Mouse (Mus musculus): ENCODE measurements at regions not wholly inside any gene's neighbourhood (a gene's known extent, or its start where the extent isn't known, plus 50 kb on each side); places are given as distances from the start of the nearest gene placed in this dataset.

- no peaks in the 10 kb centered on the region for H3K9me3 ChIP-seq (ENCODE audit: control insufficient read depth, low read length)
- no peak overlapping the region for H3K27ac ChIP-seq (replicated peaks; ENCODE audit: low read depth, low read length)
- H3K4me1 ChIP-seq (ENCODE audit: control insufficient read depth, insufficient read depth, low read length): no peaks in the 10 kb centered on the region
- WGBS: 90% methylated on average over 5 of the region's 5 CpGs
- no peaks in the 10 kb centered on the region for H3K36me3 ChIP-seq (ENCODE audit: control insufficient read depth, insufficient read depth, low read length)
- no peak overlapping the region for H3K9ac ChIP-seq (ENCODE audit: low read depth, low read length, severe bottlenecking)
- H3K4me2 ChIP-seq (replicated peaks; ENCODE audit: low read depth, low read length, severe bottlenecking): no peak overlapping the region
- H3K27me3 ChIP-seq (ENCODE audit: control insufficient read depth, insufficient read depth, low read length): no peaks in the 10 kb centered on the region
- no peak for ATAC-seq (ENCODE audit: low FRiP score, low read depth)
- no peak for DNase-seq (ENCODE audit: low spot score)
- no peak overlapping the region for H3K4me3 ChIP-seq (replicated peaks; ENCODE audit: low read length)
- TF ChIP-seq POLR2A (IDR thresholded peaks at IDR 0.05; ENCODE audit: borderline replicate concordance, extremely low read depth, insufficient read depth, insufficient read length): no peak
Measured at GRCm38 (mm10) chr11:63276641-63277040, 147.9 kb downstream of the Pmp22 start.

- Histone ChIP-seq H3K9ac (ENCODE audit: low read depth, low read length, severe bottlenecking) (no peak overlapping the region), H3K36me3 (ENCODE audit: control insufficient read depth, insufficient read depth, low read length) (no peaks in the 10 kb centered on the region), H3K4me2 (replicated peaks; ENCODE audit: low read depth, low read length, severe bottlenecking) (no peak overlapping the region), H3K4me3 (replicated peaks; ENCODE audit: low read length) (no peak overlapping the region), H3K27ac (replicated peaks; ENCODE audit: low read depth, low read length) (no peak overlapping the region), H3K27me3 (ENCODE audit: control insufficient read depth, insufficient read depth, low read length) (no peaks in the 10 kb centered on the region), H3K4me1 (ENCODE audit: control insufficient read depth, insufficient read depth, low read length) (no peaks in the 10 kb centered on the region), H3K9me3 (ENCODE audit: control insufficient read depth, low read length) (no peaks in the 10 kb centered on the region)
- ATAC-seq (ENCODE audit: low FRiP score, low read depth) (no peak), DNase-seq (ENCODE audit: low spot score) (no peak)
- WGBS: 93% methylated on average over 5 of the region's 5 CpGs
- TF ChIP-seq POLR2A (IDR thresholded peaks at IDR 0.05; ENCODE audit: borderline replicate concordance, extremely low read depth, insufficient read depth, insufficient read length): no peak
Measured at GRCm38 (mm10) chr11:63281839-63282238, 153.1 kb downstream of the Pmp22 start.

- Histone ChIP-seq H3K9me3 (ENCODE audit: control insufficient read depth, low read length) (no peaks in the 10 kb centered on the region), H3K4me2 (replicated peaks; ENCODE audit: low read depth, low read length, severe bottlenecking) (no peak overlapping the region), H3K9ac (ENCODE audit: low read depth, low read length, severe bottlenecking) (no peak overlapping the region), H3K4me1 (ENCODE audit: control insufficient read depth, insufficient read depth, low read length) (no peaks in the 10 kb centered on the region), H3K4me3 (replicated peaks; ENCODE audit: low read length) (no peak overlapping the region), H3K27me3 (ENCODE audit: control insufficient read depth, insufficient read depth, low read length) (no peaks in the 10 kb centered on the region), H3K36me3 (ENCODE audit: control insufficient read depth, insufficient read depth, low read length) (no peaks in the 10 kb centered on the region), H3K27ac (replicated peaks; ENCODE audit: low read depth, low read length) (no peak overlapping the region)
- DNase-seq (ENCODE audit: low spot score) (no peak), ATAC-seq (ENCODE audit: low FRiP score, low read depth) (no peak)
- 81% methylated on average over 10 of the region's 10 CpGs for WGBS
- no peak for TF ChIP-seq POLR2A (IDR thresholded peaks at IDR 0.05; ENCODE audit: borderline replicate concordance, extremely low read depth, insufficient read depth, insufficient read length)
Measured at GRCm38 (mm10) chr11:63282541-63282940, 153.8 kb downstream of the Pmp22 start.

- Histone ChIP-seq H3K9me3 (ENCODE audit: control insufficient read depth, low read length) (no peaks in the 10 kb centered on the region), H3K4me3 (replicated peaks; ENCODE audit: low read length) (no peak overlapping the region), H3K9ac (ENCODE audit: low read depth, low read length, severe bottlenecking) (no peak overlapping the region), H3K27ac (replicated peaks; ENCODE audit: low read depth, low read length) (no peak overlapping the region), H3K4me2 (replicated peaks; ENCODE audit: low read depth, low read length, severe bottlenecking) (no peak overlapping the region), H3K36me3 (ENCODE audit: control insufficient read depth, insufficient read depth, low read length) (no peaks in the 10 kb centered on the region), H3K27me3 (ENCODE audit: control insufficient read depth, insufficient read depth, low read length) (no peaks in the 10 kb centered on the region), H3K4me1 (ENCODE audit: control insufficient read depth, insufficient read depth, low read length) (no peaks in the 10 kb centered on the region)
- 54% methylated on average over 2 of the region's 2 CpGs for WGBS
- ATAC-seq (ENCODE audit: low FRiP score, low read depth) (no peak), DNase-seq (ENCODE audit: low spot score) (no peak)
- no peak for TF ChIP-seq POLR2A (IDR thresholded peaks at IDR 0.05; ENCODE audit: borderline replicate concordance, extremely low read depth, insufficient read depth, insufficient read length)
Measured at GRCm38 (mm10) chr11:63286026-63286425, 157.2 kb downstream of the Pmp22 start.

GRCm38 (mm10) chr11:63287766-63288165, 159.0 kb downstream of the Pmp22 start:
- no peak for TF ChIP-seq POLR2A (IDR thresholded peaks at IDR 0.05; ENCODE audit: borderline replicate concordance, extremely low read depth, insufficient read depth, insufficient read length)
- Histone ChIP-seq H3K4me1 (ENCODE audit: control insufficient read depth, insufficient read depth, low read length) (no peaks in the 10 kb centered on the region), H3K36me3 (ENCODE audit: control insufficient read depth, insufficient read depth, low read length) (no peaks in the 10 kb centered on the region), H3K4me2 (replicated peaks; ENCODE audit: low read depth, low read length, severe bottlenecking) (no peak overlapping the region), H3K27ac (replicated peaks; ENCODE audit: low read depth, low read length) (no peak overlapping the region), H3K9ac (ENCODE audit: low read depth, low read length, severe bottlenecking) (no peak overlapping the region), H3K27me3 (ENCODE audit: control insufficient read depth, insufficient read depth, low read length) (no peaks in the 10 kb centered on the region), H3K4me3 (replicated peaks; ENCODE audit: low read length) (no peak overlapping the region), H3K9me3 (ENCODE audit: control insufficient read depth, low read length) (no peaks in the 10 kb centered on the region)
- DNase-seq (ENCODE audit: low spot score) (no peak), ATAC-seq (ENCODE audit: low FRiP score, low read depth) (no peak)
- 61% methylated on average over 2 of the region's 2 CpGs for WGBS

GRCm38 (mm10) chr11:63290618-63291017, 161.8 kb downstream of the Pmp22 start:
- Histone ChIP-seq H3K4me1 (ENCODE audit: control insufficient read depth, insufficient read depth, low read length) (no peaks in the 10 kb centered on the region), H3K9ac (ENCODE audit: low read depth, low read length, severe bottlenecking) (no peak overlapping the region), H3K27ac (replicated peaks; ENCODE audit: low read depth, low read length) (no peak overlapping the region), H3K4me2 (replicated peaks; ENCODE audit: low read depth, low read length, severe bottlenecking) (no peak overlapping the region), H3K9me3 (ENCODE audit: control insufficient read depth, low read length) (no peaks in the 10 kb centered on the region), H3K27me3 (ENCODE audit: control insufficient read depth, insufficient read depth, low read length) (no peaks in the 10 kb centered on the region), H3K36me3 (ENCODE audit: control insufficient read depth, insufficient read depth, low read length) (no peaks in the 10 kb centered on the region), H3K4me3 (replicated peaks; ENCODE audit: low read length) (no peak overlapping the region)
- DNase-seq (ENCODE audit: low spot score): no peak
- WGBS: 58% methylated on average over 13 of the region's 13 CpGs
- no peak for ATAC-seq (ENCODE audit: low FRiP score, low read depth)
- no peak for TF ChIP-seq POLR2A (IDR thresholded peaks at IDR 0.05; ENCODE audit: borderline replicate concordance, extremely low read depth, insufficient read depth, insufficient read length)

Measured in limb, embryonic 14.5 days (tissue).